Mouse (Mus musculus): ENCODE measurements around the gene Pir.

The Pir gene

DNA sequence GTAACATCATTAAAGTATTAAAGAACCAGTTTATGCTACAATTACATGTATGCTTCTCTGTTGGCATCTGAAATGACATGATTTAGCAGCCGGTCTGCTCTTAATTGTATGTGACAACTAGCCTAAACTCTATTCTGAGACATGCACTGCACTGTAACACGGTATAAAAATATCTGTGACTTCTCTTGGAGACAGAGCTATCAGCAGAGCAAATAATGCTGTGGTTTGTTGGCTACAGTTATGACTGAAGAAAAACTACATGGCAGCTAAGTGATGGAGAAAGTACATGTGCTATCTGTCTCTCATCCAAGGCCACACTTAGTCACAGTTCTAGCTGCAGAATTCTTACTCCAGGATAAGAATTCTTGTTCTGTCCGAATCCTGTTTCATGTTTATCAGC, 79.8 kb downstream of the Pir start:
- Histone ChIP-seq H3K4me3 (replicated peaks; ENCODE audit: low read length) (no peak overlapping the region), H3K4me1 (replicated peaks; ENCODE audit: low read depth, low read length) (no peaks in the 10 kb centered on the region), H3K9me3 (ENCODE audit: low read length) (no peaks in the 10 kb centered on the region), H3K27me3 (ENCODE audit: insufficient read depth, low read length) (no peaks in the 10 kb centered on the region), H3K36me3 (ENCODE audit: insufficient read depth, low read length) (no peaks in the 10 kb centered on the region)
- TF ChIP-seq CTCF (conservative IDR thresholded peaks at IDR 0.05; ENCODE audit: low read length) (no peak), NANOG (IDR thresholded peaks at IDR 0.05; ENCODE audit: borderline replicate concordance, low read length) (no peak), POU5F1 (IDR thresholded peaks at IDR 0.05; ENCODE audit: borderline replicate concordance, low read length) (no peak)

DNA sequence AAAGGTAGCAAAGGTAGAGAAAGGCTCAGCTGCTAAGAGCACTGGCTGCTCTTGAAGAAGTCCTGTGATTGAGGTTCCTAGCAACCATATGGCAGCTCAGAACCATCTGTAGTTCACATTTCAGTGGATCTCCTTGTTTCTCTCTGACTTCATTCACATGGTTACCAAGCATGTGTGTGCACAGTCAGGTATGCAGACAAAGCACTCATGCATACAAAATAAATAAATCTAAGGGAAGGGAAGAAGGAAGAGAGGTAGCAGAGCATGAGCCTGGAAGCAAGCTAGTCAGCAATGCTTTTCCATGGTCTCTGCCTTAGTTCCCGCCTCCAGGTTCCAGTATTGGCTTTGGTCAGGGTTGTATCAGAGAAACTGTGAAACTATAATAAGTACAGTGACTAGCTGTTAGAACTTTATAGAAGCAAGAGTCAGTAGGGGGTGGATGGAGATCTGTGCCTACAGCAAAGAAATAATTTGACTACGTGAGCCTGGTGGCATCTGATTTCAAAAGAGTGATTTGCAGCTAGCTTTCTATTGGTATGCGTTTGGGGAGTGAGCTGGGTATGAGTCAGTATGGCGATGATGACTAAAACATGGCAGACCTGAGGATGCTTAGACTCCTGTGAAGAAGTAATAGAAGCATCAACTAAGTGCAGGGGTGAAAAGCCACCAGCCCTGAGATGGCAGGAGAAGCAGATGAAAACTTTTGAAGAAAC, 96.1 kb downstream of the Pir start:
- no peak overlapping the region for H3K4me3 ChIP-seq (replicated peaks; ENCODE audit: low read length)
- H3K27me3 ChIP-seq (ENCODE audit: insufficient read depth, low read length) = no peaks in the 10 kb centered on the region
- no peaks in the 10 kb centered on the region for H3K4me1 ChIP-seq (replicated peaks; ENCODE audit: low read depth, low read length)
- H3K36me3 ChIP-seq (ENCODE audit: insufficient read depth, low read length) = no peaks in the 10 kb centered on the region; the same call in 1 of the 2 replicates
- TF ChIP-seq POU5F1 (IDR thresholded peaks at IDR 0.05; ENCODE audit: borderline replicate concordance, low read length) (no peak), NANOG (IDR thresholded peaks at IDR 0.05; ENCODE audit: borderline replicate concordance, low read length) (no peak), CTCF (conservative IDR thresholded peaks at IDR 0.05; ENCODE audit: low read length) (no peak)
- H3K9me3 ChIP-seq (ENCODE audit: low read length) = no peaks in the 10 kb centered on the region

GRCm38 (mm10) chrX:164370576-164370975, 101.4 kb downstream of the Pir start:
- no peaks in the 10 kb centered on the region for H3K4me1 ChIP-seq (replicated peaks; ENCODE audit: low read depth, low read length)
- no peaks in the 10 kb centered on the region for H3K9me3 ChIP-seq (ENCODE audit: low read length)
- no peaks in the 10 kb centered on the region for H3K27me3 ChIP-seq (ENCODE audit: insufficient read depth, low read length)
- TF ChIP-seq NANOG (IDR thresholded peaks at IDR 0.05; ENCODE audit: borderline replicate concordance, low read length) (no peak), CTCF (conservative IDR thresholded peaks at IDR 0.05; ENCODE audit: low read length) (no peak), POU5F1 (IDR thresholded peaks at IDR 0.05; ENCODE audit: borderline replicate concordance, low read length) (no peak)
- H3K36me3 ChIP-seq (ENCODE audit: insufficient read depth, low read length) = no peaks in the 10 kb centered on the region
- H3K4me3 ChIP-seq (replicated peaks; ENCODE audit: low read length) = no peak overlapping the region

GRCm38 (mm10) chrX:164373081-164373480, 103.9 kb downstream of the Pir start, which contains the start of gene Vegfd:
Gene Vegfd (plus strand): TSS chrX:164373378.
- TF ChIP-seq NANOG (IDR thresholded peaks at IDR 0.05; ENCODE audit: borderline replicate concordance, low read length) (no peak), CTCF (conservative IDR thresholded peaks at IDR 0.05; ENCODE audit: low read length) (no peak), POU5F1 (IDR thresholded peaks at IDR 0.05; ENCODE audit: borderline replicate concordance, low read length) (no peak)
- H3K27me3 ChIP-seq (ENCODE audit: insufficient read depth, low read length) = no peaks in the 10 kb centered on the region
- H3K9me3 ChIP-seq (ENCODE audit: low read length) = no peaks in the 10 kb centered on the region
- no peaks in the 10 kb centered on the region for H3K36me3 ChIP-seq (ENCODE audit: insufficient read depth, low read length)
- H3K4me1 ChIP-seq (replicated peaks; ENCODE audit: low read depth, low read length) = no peaks in the 10 kb centered on the region
- no peak within 1 kb of the TSS for H3K4me3 ChIP-seq (replicated peaks; ENCODE audit: low read length)

- H3K4me1 ChIP-seq (replicated peaks; ENCODE audit: low read depth, low read length) = no peaks in the 10 kb centered on the region
- H3K36me3 ChIP-seq (ENCODE audit: insufficient read depth, low read length) = no peaks in the 10 kb centered on the region
- TF ChIP-seq NANOG (IDR thresholded peaks at IDR 0.05; ENCODE audit: borderline replicate concordance, low read length) (no peak), CTCF (conservative IDR thresholded peaks at IDR 0.05; ENCODE audit: low read length) (0 out of 2 replicates have a peak, but pooled peaks have one; percentile 6)
These were observed 105.4 kb downstream of the Pir start for GRCm38 (mm10) chrX:164374586-164374985.

DNA sequence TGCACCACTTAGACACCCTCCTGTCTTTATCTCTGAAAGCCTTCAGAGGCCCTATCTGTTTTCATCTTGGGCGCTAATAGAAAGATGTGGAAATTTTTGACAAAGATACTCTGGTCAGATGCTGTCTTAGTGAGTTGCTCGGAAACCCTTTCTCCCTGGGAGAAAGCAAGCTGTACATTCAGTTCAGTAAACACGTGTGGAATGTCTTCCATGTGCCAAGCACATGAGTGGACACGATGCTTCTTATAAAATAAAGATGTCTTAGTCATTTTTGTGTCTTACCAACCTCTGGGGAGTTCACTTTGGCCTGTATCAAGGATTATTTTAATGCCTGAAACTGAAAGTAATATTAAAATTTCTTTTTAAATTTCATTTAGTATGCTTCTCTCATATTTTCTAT, 110.5 kb downstream of the Pir start:
- H3K4me3 ChIP-seq (replicated peaks; ENCODE audit: low read length) = no peak overlapping the region
- no peaks in the 10 kb centered on the region for H3K36me3 ChIP-seq (ENCODE audit: insufficient read depth, low read length)
- peaks cover 13% of the 10 kb centered on the region for H3K4me1 ChIP-seq (replicated peaks; ENCODE audit: low read depth, low read length)
- H3K27me3 ChIP-seq (ENCODE audit: insufficient read depth, low read length) = no peaks in the 10 kb centered on the region
- TF ChIP-seq CTCF (conservative IDR thresholded peaks at IDR 0.05; ENCODE audit: low read length) (no peak), POU5F1 (IDR thresholded peaks at IDR 0.05; ENCODE audit: borderline replicate concordance, low read length) (no peak), NANOG (IDR thresholded peaks at IDR 0.05; ENCODE audit: borderline replicate concordance, low read length) (no peak)
- no peaks in the 10 kb centered on the region for H3K9me3 ChIP-seq (ENCODE audit: low read length)

More at GRCm38 (mm10) chrX:164374586-164374985, 105.4 kb downstream of the Pir start:
- Histone ChIP-seq H3K27me3 (ENCODE audit: insufficient read depth, low read length) (no peaks in the 10 kb centered on the region), H3K4me3 (replicated peaks; ENCODE audit: low read length) (no peak overlapping the region), H3K9me3 (ENCODE audit: low read length) (no peaks in the 10 kb centered on the region)

GRCm38 (mm10) chrX:164381618-164382408, 112.6 kb downstream of the Pir start:
- no peaks in the 10 kb centered on the region for H3K27me3 ChIP-seq (ENCODE audit: insufficient read depth, low read length)
- TF ChIP-seq NANOG (IDR thresholded peaks at IDR 0.05; ENCODE audit: borderline replicate concordance, low read length) = no peak
- TF ChIP-seq POU5F1 (IDR thresholded peaks at IDR 0.05; ENCODE audit: borderline replicate concordance, low read length) = no peak
- no peak for TF ChIP-seq CTCF (conservative IDR thresholded peaks at IDR 0.05; ENCODE audit: low read length)
- H3K4me1 ChIP-seq (replicated peaks; ENCODE audit: low read depth, low read length) = peaks cover 13% of the 10 kb centered on the region
- H3K36me3 ChIP-seq (ENCODE audit: insufficient read depth, low read length) = no peaks in the 10 kb centered on the region
- H3K4me3 ChIP-seq (replicated peaks; ENCODE audit: low read length) = peak overlapping the region; percentile 60
- no peaks in the 10 kb centered on the region for H3K9me3 ChIP-seq (ENCODE audit: low read length)

DNA sequence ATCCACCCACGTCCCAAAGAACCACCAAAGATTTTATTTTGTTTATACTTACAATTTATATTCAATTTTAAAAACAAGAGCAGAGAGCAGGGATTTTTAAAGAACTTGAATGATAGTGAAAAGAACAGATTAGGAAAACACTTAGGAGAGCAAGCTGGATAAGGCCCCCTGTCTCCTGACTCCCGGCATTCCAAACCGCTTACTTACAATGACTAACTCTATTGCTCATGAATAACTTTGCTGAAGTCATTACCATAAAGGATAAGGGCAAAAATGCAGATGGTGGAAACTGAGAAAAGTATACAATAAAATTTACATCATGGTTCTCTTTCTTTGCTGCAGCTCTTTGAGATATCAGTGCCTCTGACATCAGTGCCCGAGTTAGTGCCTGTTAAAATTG, 124.9 kb downstream of the Pir start:
- H3K4me3 ChIP-seq (replicated peaks; ENCODE audit: low read length) = no peak overlapping the region
- no peak for TF ChIP-seq NANOG (IDR thresholded peaks at IDR 0.05; ENCODE audit: borderline replicate concordance, low read length)
- TF ChIP-seq POU5F1 (IDR thresholded peaks at IDR 0.05; ENCODE audit: borderline replicate concordance, low read length) = no peak
- H3K4me1 ChIP-seq (replicated peaks; ENCODE audit: low read depth, low read length) = peaks cover 3% of the 10 kb centered on the region; the same call in 1 of the 2 replicates
- H3K36me3 ChIP-seq (ENCODE audit: insufficient read depth, low read length) = no peaks in the 10 kb centered on the region
- H3K9me3 ChIP-seq (ENCODE audit: low read length) = no peaks in the 10 kb centered on the region
- no peaks in the 10 kb centered on the region for H3K27me3 ChIP-seq (ENCODE audit: insufficient read depth, low read length)
